Mouse (Mus musculus): ENCODE measurements around the gene Gm21887.

DNA sequence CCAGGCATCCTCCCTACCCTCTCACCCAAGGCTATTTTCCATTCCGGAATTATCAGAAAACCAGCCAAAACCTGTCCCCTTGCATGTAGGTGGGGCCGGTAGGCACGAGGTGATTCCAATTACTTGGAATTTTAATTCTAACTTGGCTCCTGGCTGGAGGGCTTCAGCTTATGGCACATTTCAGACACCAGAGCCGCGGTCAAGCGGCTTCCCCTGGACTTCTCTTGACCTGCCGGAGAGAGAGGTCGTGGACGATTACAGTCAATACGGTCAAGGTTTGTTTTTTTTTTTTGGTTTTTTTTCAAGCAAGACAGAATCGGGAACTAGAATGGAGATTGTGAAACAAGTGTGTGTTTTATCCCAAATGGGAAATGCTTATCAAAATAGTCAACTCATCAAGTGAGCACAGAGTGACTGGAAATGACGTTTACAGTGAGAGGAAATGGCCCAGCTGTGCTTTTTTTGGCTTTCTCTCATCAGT, 28.6 kb upstream of the Gm21887 start:
- TF ChIP-seq POLR2A (IDR thresholded peaks at IDR 0.05; ENCODE audit: borderline replicate concordance, extremely low read depth, low read depth, low read length) (no peak), CTCF (IDR thresholded peaks at IDR 0.05; ENCODE audit: insufficient read depth, low read length) (no peak)
